Mouse (Mus musculus) kidney, postnatal 0 days (tissue): ENCODE data around the gene Rab44. TPM values are rescaled to one million over a fixed set of nuclear protein-coding genes. Genes with fewer than 3 reads are reported as not detected.

Source experiments
- ATAC-seq: fragments of 200-750 bp; cut with Nextera tagmentation; replicated peaks from 2 replicates; pipeline ENCODE4 v1.8.0; 2017; ENCODE audit warnings: low read depth, moderate number of reproducible peaks, moderate TSS enrichment, moderate library complexity; ENCODE audit not compliant: low FRiP score
- DNase-seq: peaks from one replicate; pipeline ENCODE4 v3.0.0-alpha.2; 2016; ENCODE audit warnings: low spot score
- H3K27ac ChIP-seq: fragments of 300-500 bp; sonication (generic); 2 replicates; pipeline ENCODE4 v1.5.1; 2014; ENCODE audit warnings: mild to moderate bottlenecking
- H3K27me3 ChIP-seq: fragments of 300-500 bp; sonication (generic); 2 replicates; pipeline ENCODE4 v1.6.1; 2014; ENCODE audit warnings: low read length, mixed read lengths; ENCODE audit not compliant: insufficient read depth
- H3K36me3 ChIP-seq: fragments of 300-500 bp; sonication (generic); 2 replicates; pipeline ENCODE4 v1.6.1; 2014; ENCODE audit warnings: low read length, mixed read lengths; ENCODE audit not compliant: insufficient read depth
- H3K4me1 ChIP-seq: fragments of 300-500 bp; sonication (generic); replicated peaks from 2 replicates; pipeline ENCODE4 v1.6.1; 2014; ENCODE audit warnings: antibody characterized with exemption, low read length, mixed read lengths; ENCODE audit not compliant: insufficient read depth
- H3K4me2 ChIP-seq: fragments of 300-500 bp; sonication (generic); 2 replicates; pipeline ENCODE4 v1.6.1; 2014; ENCODE audit warnings: mild to moderate bottlenecking, low read length, moderate library complexity, mixed read lengths
- H3K4me3 ChIP-seq: fragments of 300-500 bp; sonication (generic); replicated peaks from 2 replicates; pipeline ENCODE4 v1.5.1; 2014; ENCODE audit warnings: low read depth, low read length
- H3K9ac ChIP-seq: fragments of 300-500 bp; sonication (generic); 2 replicates; pipeline ENCODE4 v1.6.1; 2014; ENCODE audit warnings: low read depth, low read length
- H3K9me3 ChIP-seq: fragments of 300-500 bp; sonication (generic); replicated peaks from 2 replicates; pipeline ENCODE4 v1.6.1; 2016; ENCODE audit warnings: low read length, inconsistent platforms, mixed read lengths
- CTCF ChIP-seq: IDR thresholded peaks from 2 replicates; pipeline ENCODE4 v1.5.1; 2016; ENCODE audit warnings: antibody characterized with exemption, low read depth, mild to moderate bottlenecking, moderate library complexity
- WGBS: fragments of 180-500 bp; shearing (Covaris S2); extraction: QIAGEN DNeasy Blood & Tissue Kit; methylation state at CpG from one replicate; pipeline ENCODE4 v1.1.7; 2014; 5-methylcytosine and 5-hydroxymethylcytosine counted together
- polyA plus RNA-seq: library from polyadenylated mRNA; unstranded; fragments of >200 nt; fragmentation: Nextera tagmentation; extraction: Ambion mirVana; gene quantifications from 2 replicates; pipeline ENCODE4 v1.2.1, GENCODE M21; 2015

Rab44 gene
- polyA plus RNA-seq, 1 experiment from 2014 or later: 0.21 TPM

- H3K4me3 ChIP-seq: no peak overlapping the region
- no peak for ATAC-seq
- 53% methylated on average over 5 of the region's 5 CpGs for WGBS
Measured at GRCm38 (mm10) chr17:29152547-29152946, 38.6 kb downstream of the Rab44 start.

GRCm38 (mm10) chr17:29154247-29154646, 40.3 kb downstream of the Rab44 start:
- H3K36me3 ChIP-seq: no peaks in the 10 kb centered on the region
- H3K4me3 ChIP-seq: no peak overlapping the region
- DNase-seq (no peak), ATAC-seq (no peak)
- no peak for TF ChIP-seq CTCF
- 71% methylated on average over 13 of the region's 13 CpGs for WGBS
- H3K27ac ChIP-seq: no peak overlapping the region
- no peaks in the 10 kb centered on the region for H3K9me3 ChIP-seq
- H3K4me1 ChIP-seq: no peaks in the 10 kb centered on the region
- no peak overlapping the region for H3K4me2 ChIP-seq
- no peak overlapping the region for H3K9ac ChIP-seq
- no peaks in the 10 kb centered on the region for H3K27me3 ChIP-seq

More at GRCm38 (mm10) chr17:29152547-29152946, 38.6 kb downstream of the Rab44 start:
- Histone ChIP-seq H3K9ac (no peak overlapping the region), H3K4me1 (no peaks in the 10 kb centered on the region), H3K36me3 (no peaks in the 10 kb centered on the region), H3K27me3 (no peaks in the 10 kb centered on the region), H3K27ac (no peak overlapping the region), H3K4me2 (no peak overlapping the region), H3K9me3 (no peaks in the 10 kb centered on the region)
- TF ChIP-seq CTCF: no peak
- DNase-seq: no peak

- Histone ChIP-seq H3K4me1 (no peaks in the 10 kb centered on the region), H3K36me3 (no peaks in the 10 kb centered on the region), H3K27ac (no peak overlapping the region), H3K27me3 (no peaks in the 10 kb centered on the region), H3K4me3 (no peak overlapping the region), H3K9ac (no peak overlapping the region), H3K4me2 (no peak overlapping the region), H3K9me3 (no peaks in the 10 kb centered on the region)
- DNase-seq: no peak
- no peak for TF ChIP-seq CTCF
- WGBS: 78% methylated on average over 12 of the region's 12 CpGs
- no peak for ATAC-seq
Measured at GRCm38 (mm10) chr17:29155355-29156135, 41.6 kb downstream of the Rab44 start.

GRCm38 (mm10) chr17:29156396-29156795, 42.5 kb downstream of the Rab44 start:
- no peaks in the 10 kb centered on the region for H3K4me1 ChIP-seq
- no peaks in the 10 kb centered on the region for H3K36me3 ChIP-seq
- no peak for DNase-seq
- H3K27me3 ChIP-seq: no peaks in the 10 kb centered on the region
- no peak overlapping the region for H3K9ac ChIP-seq
- no peak overlapping the region for H3K27ac ChIP-seq
- H3K4me2 ChIP-seq: no peak overlapping the region
- no peak for TF ChIP-seq CTCF
- ATAC-seq: no peak
- no peak overlapping the region for H3K4me3 ChIP-seq
- 81% methylated on average over 16 of the region's 16 CpGs for WGBS
- H3K9me3 ChIP-seq: no peaks in the 10 kb centered on the region

GRCm38 (mm10) chr17:29156866-29157265, 42.9 kb downstream of the Rab44 start:
- Histone ChIP-seq H3K9ac (no peak overlapping the region), H3K36me3 (no peaks in the 10 kb centered on the region), H3K27ac (no peak overlapping the region), H3K4me2 (no peak overlapping the region), H3K4me1 (no peaks in the 10 kb centered on the region), H3K27me3 (no peaks in the 10 kb centered on the region), H3K9me3 (no peaks in the 10 kb centered on the region), H3K4me3 (no peak overlapping the region)
- 80% methylated on average over 8 of the region's 8 CpGs for WGBS
- no peak for ATAC-seq
- no peak for TF ChIP-seq CTCF
- DNase-seq: no peak

- H3K36me3 ChIP-seq: no peaks in the 10 kb centered on the region
- H3K9ac ChIP-seq: no peak overlapping the region
- 92% methylated on average over 15 of the region's 15 CpGs for WGBS
- no peak for DNase-seq
- H3K4me3 ChIP-seq: no peak overlapping the region
- H3K27ac ChIP-seq: no peak overlapping the region
- ATAC-seq: no peak
- no peaks in the 10 kb centered on the region for H3K4me1 ChIP-seq
- TF ChIP-seq CTCF: no peak
- H3K9me3 ChIP-seq: no peaks in the 10 kb centered on the region
- no peaks in the 10 kb centered on the region for H3K27me3 ChIP-seq
- no peak overlapping the region for H3K4me2 ChIP-seq
Measured at GRCm38 (mm10) chr17:29158899-29159298, 45.0 kb downstream of the Rab44 start.

- Histone ChIP-seq H3K27me3 (no peaks in the 10 kb centered on the region), H3K9ac (no peak overlapping the region), H3K9me3 (no peaks in the 10 kb centered on the region), H3K36me3 (no peaks in the 10 kb centered on the region), H3K4me2 (no peak overlapping the region), H3K4me3 (no peak overlapping the region), H3K27ac (no peak overlapping the region), H3K4me1 (no peaks in the 10 kb centered on the region)
- ATAC-seq (no peak), DNase-seq (no peak)
- 95% methylated on average over 5 of the region's 5 CpGs for WGBS
- TF ChIP-seq CTCF: no peak
Measured at GRCm38 (mm10) chr17:29159320-29159719, 45.4 kb downstream of the Rab44 start.
